Mouse (Mus musculus): ENCODE measurements around the gene Zfand5. TPM values are rescaled to one million over a fixed set of nuclear protein-coding genes. Genes with fewer than 3 reads are reported as not detected.
"Not testable (repeated sequence)": the region's sequence is repeated elsewhere in the genome, so short reads cannot be mapped to it uniquely, and the experiment has no call there.

Zfand5 gene
- polyA plus RNA-seq, 1 experiment, result 121 TPM

DNA sequence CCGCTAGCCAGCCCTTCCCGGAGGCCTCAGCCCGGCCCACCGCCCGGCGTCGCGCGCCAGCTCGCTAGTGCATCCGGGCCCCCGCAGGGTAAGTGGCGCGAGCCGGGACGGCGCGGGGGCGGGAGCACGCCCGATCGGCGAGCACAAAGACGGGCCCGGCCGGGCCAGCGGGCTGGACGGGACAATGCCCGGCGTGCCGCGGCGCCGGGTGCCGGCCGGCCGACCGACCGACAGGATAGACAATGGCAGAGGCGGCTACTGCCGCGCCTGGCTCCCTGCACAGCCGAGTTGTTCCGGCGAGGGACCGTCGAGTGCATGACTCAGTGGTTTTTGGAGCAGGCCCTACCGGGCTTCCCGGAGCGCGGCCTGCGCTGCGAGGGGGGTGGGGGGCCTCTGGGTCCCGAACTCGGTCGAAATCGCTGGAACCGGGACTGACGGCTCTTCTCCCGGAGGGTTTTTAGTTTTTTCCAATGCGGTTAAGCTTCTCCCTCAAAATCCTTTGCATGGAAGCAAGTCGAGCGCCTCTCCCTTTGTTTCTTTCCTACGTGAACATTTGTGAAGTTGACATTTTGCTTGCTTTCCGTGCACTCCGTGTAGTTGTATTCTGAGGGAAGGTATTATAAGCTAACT, 692 bp downstream of the Zfand5 start:
- peak overlapping the region; percentile 100 for H3K27ac ChIP-seq (ENCODE audit: insufficient read depth, low read length)
- TF ChIP-seq CTCF (IDR thresholded peaks at IDR 0.05; ENCODE audit: extremely low read depth, insufficient read depth, low read length) (no peak), POLR2A (IDR thresholded peaks at IDR 0.05; ENCODE audit: extremely low read depth, insufficient read depth, low read length) (no peak)
- peak overlapping the region; percentile 87 for H3K4me3 ChIP-seq (ENCODE audit: insufficient read depth, low read length)
- no peaks in the 10 kb centered on the region; the same call in 1 of the 2 replicates for H3K4me1 ChIP-seq (ENCODE audit: control insufficient read depth, insufficient read depth, low read length)

DNA sequence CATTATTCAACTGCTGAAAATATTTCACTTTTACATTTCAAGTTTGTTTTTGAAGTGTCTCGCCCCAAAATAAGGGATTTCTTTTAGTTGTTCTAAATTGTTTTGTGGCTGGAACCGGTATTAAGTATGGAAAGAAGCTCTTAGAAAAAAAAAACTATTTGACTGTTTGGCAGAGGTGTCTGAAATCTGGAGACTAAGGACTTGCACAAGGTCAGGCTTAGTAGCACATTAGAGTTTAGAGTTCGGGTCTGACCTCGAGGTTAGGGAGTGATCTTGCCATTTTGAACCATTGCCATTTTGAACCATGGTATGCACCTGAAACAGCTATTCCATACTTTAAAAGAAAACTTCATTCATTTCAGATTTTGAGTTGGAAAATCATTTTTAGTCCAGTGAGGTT, 1.4 kb downstream of the Zfand5 start:
- no peaks in the 10 kb centered on the region; the same call in 1 of the 2 replicates for H3K4me1 ChIP-seq (ENCODE audit: control insufficient read depth, insufficient read depth, low read length)
- TF ChIP-seq CTCF (IDR thresholded peaks at IDR 0.05; ENCODE audit: extremely low read depth, insufficient read depth, low read length), result no peak
- TF ChIP-seq POLR2A (IDR thresholded peaks at IDR 0.05; ENCODE audit: extremely low read depth, insufficient read depth, low read length), result no peak
- H3K27ac ChIP-seq (ENCODE audit: insufficient read depth, low read length), result peak overlapping the region; percentile 59
- peak overlapping the region; percentile 87 for H3K4me3 ChIP-seq (ENCODE audit: insufficient read depth, low read length)

DNA sequence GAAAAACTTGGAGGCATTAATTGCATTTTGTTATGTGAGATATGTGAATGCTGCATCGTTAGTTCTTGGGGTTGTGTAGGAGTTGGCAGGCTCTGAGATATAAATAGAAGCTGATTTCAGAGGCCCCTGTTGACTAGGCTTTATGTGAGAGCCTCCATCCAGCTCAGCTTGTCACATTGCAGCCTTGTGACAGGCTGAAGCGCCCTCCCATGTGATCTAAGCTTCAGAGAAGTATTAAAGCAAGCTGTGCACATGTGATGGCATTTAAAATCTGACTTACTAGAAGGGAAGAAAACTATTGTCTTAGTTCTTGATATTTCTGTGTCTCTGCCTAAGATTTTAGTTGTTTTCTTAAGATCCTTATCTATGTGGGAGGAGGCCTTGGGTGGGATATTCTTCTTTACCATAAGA, 2.1 kb downstream of the Zfand5 start:
- Histone ChIP-seq H3K4me1 (ENCODE audit: control insufficient read depth, insufficient read depth, low read length) (no peaks in the 10 kb centered on the region; the same call in 1 of the 2 replicates), H3K4me3 (ENCODE audit: insufficient read depth, low read length) (peak overlapping the region; percentile 87), H3K27ac (ENCODE audit: insufficient read depth, low read length) (no peak overlapping the region)
- TF ChIP-seq POLR2A (IDR thresholded peaks at IDR 0.05; ENCODE audit: extremely low read depth, insufficient read depth, low read length) (peak; percentile 36; the same call in 1 of the 2 replicates), CTCF (IDR thresholded peaks at IDR 0.05; ENCODE audit: extremely low read depth, insufficient read depth, low read length) (no peak)

- Histone ChIP-seq H3K4me3 (ENCODE audit: insufficient read depth, low read length) (peak overlapping the region; percentile 87; the same call in 1 of the 2 replicates), H3K4me1 (ENCODE audit: control insufficient read depth, insufficient read depth, low read length) (no peaks in the 10 kb centered on the region; the same call in 1 of the 2 replicates), H3K27ac (ENCODE audit: insufficient read depth, low read length) (no peak overlapping the region)
- no peak for TF ChIP-seq POLR2A (IDR thresholded peaks at IDR 0.05; ENCODE audit: extremely low read depth, insufficient read depth, low read length)
- TF ChIP-seq CTCF (IDR thresholded peaks at IDR 0.05; ENCODE audit: extremely low read depth, insufficient read depth, low read length), result no peak
Measured at GRCm38 (mm10) chr19:21274714-21275113, 2.6 kb downstream of the Zfand5 start.

- Histone ChIP-seq H3K4me3 (ENCODE audit: insufficient read depth, low read length) (no peak overlapping the region), H3K4me1 (ENCODE audit: control insufficient read depth, insufficient read depth, low read length) (no peaks in the 10 kb centered on the region; the same call in 1 of the 2 replicates), H3K27ac (ENCODE audit: insufficient read depth, low read length) (no peak overlapping the region)
- TF ChIP-seq CTCF (IDR thresholded peaks at IDR 0.05; ENCODE audit: extremely low read depth, insufficient read depth, low read length) (no peak), POLR2A (IDR thresholded peaks at IDR 0.05; ENCODE audit: extremely low read depth, insufficient read depth, low read length) (no peak)
Measured at GRCm38 (mm10) chr19:21276317-21276716, 4.2 kb downstream of the Zfand5 start.

DNA sequence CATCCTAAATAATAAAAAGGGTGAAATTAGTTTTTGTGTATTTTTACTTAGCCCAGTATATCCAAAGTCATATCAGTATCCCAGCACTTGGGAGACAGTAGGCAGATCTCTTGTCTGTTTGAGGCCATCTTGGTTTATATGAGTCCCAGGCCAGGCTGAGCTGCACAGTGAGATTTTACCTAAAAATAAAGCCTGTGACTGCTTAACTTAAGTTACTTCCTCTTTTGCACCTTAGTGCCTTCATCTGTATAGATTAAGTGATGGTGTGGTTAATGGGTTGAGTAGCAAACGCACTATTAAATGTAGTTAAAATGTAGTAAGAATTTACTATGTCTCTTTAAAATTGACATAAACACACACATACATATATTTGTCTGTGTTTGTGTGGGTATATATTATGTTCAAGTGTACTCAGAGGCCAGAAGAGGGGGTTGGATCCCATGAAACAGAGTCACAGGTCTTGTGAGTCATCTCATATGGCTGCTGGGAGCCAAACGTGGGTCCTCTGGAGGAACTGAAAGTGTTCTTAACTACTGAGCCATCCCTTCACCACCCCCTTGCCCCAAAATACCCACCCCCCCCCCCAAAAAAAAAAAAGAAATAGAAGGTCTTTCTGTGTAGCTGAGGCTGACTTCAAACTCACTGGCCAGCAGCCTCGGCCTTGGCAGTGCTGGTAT, 14.5 kb downstream of the Zfand5 start:
- no peaks in the 10 kb centered on the region for H3K4me1 ChIP-seq (ENCODE audit: control insufficient read depth, insufficient read depth, low read length)
- no peak overlapping the region for H3K4me3 ChIP-seq (ENCODE audit: insufficient read depth, low read length)
- H3K27ac ChIP-seq (ENCODE audit: insufficient read depth, low read length), result no peak overlapping the region
- no peak for TF ChIP-seq CTCF (IDR thresholded peaks at IDR 0.05; ENCODE audit: extremely low read depth, insufficient read depth, low read length)
- TF ChIP-seq POLR2A (IDR thresholded peaks at IDR 0.05; ENCODE audit: extremely low read depth, insufficient read depth, low read length), result no peak

- no peak overlapping the region for H3K27ac ChIP-seq (ENCODE audit: insufficient read depth, low read length)
- no peak overlapping the region for H3K4me3 ChIP-seq (ENCODE audit: insufficient read depth, low read length)
- peaks cover 2% of the 10 kb centered on the region; the same call in 1 of the 2 replicates for H3K4me1 ChIP-seq (ENCODE audit: control insufficient read depth, insufficient read depth, low read length)
- no peak for TF ChIP-seq CTCF (IDR thresholded peaks at IDR 0.05; ENCODE audit: extremely low read depth, insufficient read depth, low read length)
- TF ChIP-seq POLR2A (IDR thresholded peaks at IDR 0.05; ENCODE audit: extremely low read depth, insufficient read depth, low read length), result no peak
Measured at GRCm38 (mm10) chr19:21297411-21297810, 25.3 kb downstream of the Zfand5 start.

DNA sequence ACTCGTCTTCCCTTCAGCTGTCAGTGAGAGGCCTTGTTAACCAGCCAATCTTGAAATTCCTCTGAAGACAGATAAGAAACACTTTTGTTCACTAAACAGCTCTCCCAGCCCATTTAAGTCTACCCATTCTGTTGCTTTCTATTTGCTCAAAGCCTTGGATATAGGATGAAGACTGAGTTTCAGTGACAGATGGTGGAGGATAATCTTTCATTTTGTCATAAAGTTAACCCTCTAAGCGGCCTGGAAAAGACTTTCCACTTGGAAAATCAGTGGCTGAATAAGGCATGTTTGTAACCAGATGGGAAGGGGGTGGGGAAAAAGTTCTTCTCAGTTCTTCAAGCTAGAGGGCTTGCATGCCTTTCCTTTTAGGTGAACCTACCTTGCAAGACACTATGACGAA, 29.7 kb downstream of the Zfand5 start:
- Histone ChIP-seq H3K4me3 (ENCODE audit: insufficient read depth, low read length) (no peak overlapping the region), H3K4me1 (ENCODE audit: control insufficient read depth, insufficient read depth, low read length) (peaks cover 2% of the 10 kb centered on the region; the same call in 1 of the 2 replicates), H3K27ac (ENCODE audit: insufficient read depth, low read length) (no peak overlapping the region)
- TF ChIP-seq CTCF (IDR thresholded peaks at IDR 0.05; ENCODE audit: extremely low read depth, insufficient read depth, low read length) (no peak), POLR2A (IDR thresholded peaks at IDR 0.05; ENCODE audit: extremely low read depth, insufficient read depth, low read length) (no peak)

DNA sequence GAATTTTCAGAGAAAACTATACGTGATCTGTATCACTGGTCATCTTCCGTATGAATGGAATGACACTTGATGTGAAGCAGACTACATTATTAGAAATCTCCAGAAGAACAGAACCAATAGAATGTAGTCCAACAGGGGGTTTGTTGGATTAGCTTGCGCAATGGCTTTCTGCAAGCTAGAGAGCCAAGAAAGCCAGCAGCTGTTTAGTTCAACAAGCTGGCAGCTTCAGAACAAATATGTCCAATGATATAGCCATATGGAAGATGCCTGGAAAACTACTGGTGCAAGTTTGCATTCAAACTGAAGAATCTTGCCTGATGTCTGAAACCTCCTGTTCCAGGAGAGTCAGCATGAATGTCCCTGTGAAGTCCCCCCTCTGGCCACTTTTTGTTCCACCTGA, 35.7 kb downstream of the Zfand5 start:
- Histone ChIP-seq H3K4me3 (ENCODE audit: insufficient read depth, low read length) (no peak overlapping the region), H3K27ac (ENCODE audit: insufficient read depth, low read length) (no peak overlapping the region), H3K4me1 (ENCODE audit: control insufficient read depth, insufficient read depth, low read length) (no peaks in the 10 kb centered on the region)
- no peak for TF ChIP-seq CTCF (IDR thresholded peaks at IDR 0.05; ENCODE audit: extremely low read depth, insufficient read depth, low read length)
- no peak for TF ChIP-seq POLR2A (IDR thresholded peaks at IDR 0.05; ENCODE audit: extremely low read depth, insufficient read depth, low read length)

DNA sequence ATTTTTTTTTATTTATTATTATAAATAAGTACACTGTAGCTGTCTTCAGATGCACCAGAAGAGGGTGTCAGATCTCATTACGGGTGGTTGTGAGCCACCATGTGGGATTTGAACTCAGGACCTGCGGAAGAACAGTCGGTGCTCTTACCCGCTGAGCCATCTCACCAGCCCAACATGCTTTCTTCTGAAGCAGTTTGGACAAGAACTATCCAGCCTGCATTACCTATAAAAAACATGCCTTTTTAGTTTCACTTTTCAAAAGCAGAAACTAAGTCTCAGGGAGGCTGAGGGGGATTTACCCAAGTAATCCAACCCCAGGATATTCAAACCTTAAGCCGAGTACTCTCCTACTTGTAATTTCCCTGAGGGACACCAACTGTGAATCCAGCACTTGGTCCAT, 38.3 kb downstream of the Zfand5 start:
- not testable (repeated sequence) for H3K4me3 ChIP-seq (ENCODE audit: insufficient read depth, low read length); H3K27ac ChIP-seq (ENCODE audit: insufficient read depth, low read length); H3K4me1 ChIP-seq (ENCODE audit: control insufficient read depth, insufficient read depth, low read length)

Measured in cortical plate, adult 2 months (tissue).